Mouse (Mus musculus) C2C12 (cell line): ENCODE results near the gene Blvra.

Source experiments
- CEBPB ChIP-seq: IDR thresholded peaks from one replicate; pipeline ENCODE4 v1.6.1; 2011; ENCODE audit warnings: low read depth, mild to moderate bottlenecking, control low read depth, moderate library complexity
- CTCF ChIP-seq: IDR thresholded peaks from one replicate; pipeline ENCODE4 v1.5.1; 2011; ENCODE audit not compliant: control insufficient read depth, insufficient read depth, insufficient read length
- MAX ChIP-seq: IDR thresholded peaks from one replicate; pipeline ENCODE4 v1.6.1; 2011; ENCODE audit warnings: mild to moderate bottlenecking, control low read depth
- MYOD1 ChIP-seq: IDR thresholded peaks from one replicate; pipeline ENCODE4 v1.6.1; 2011; ENCODE audit warnings: low read depth; ENCODE audit not compliant: control insufficient read depth, insufficient read length
- USF1 ChIP-seq: IDR thresholded peaks from one replicate; pipeline ENCODE4 v1.6.1; 2011; ENCODE audit warnings: low read depth, mild to moderate bottlenecking, control low read depth, moderate library complexity

DNA sequence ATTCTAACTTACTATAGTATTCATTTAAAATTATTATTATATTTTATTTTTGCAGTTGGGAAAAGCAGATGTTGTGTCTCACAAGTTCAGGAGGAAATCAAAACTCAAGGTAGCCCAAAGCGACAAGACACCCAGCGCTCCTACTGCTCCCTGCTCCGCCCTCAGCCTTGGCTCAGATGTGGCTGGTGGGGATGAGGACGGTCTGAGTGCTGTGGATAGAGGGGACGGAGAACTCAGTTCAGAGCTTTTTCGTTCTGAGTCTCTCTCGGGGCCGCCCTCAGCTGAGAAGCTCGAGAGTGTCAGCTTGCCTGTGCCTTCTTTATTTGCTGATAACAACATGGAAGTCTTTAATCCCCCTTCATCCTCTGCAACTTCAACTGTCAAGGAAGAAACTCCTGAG, 9.0 kb upstream of the Blvra start:
- TF ChIP-seq CTCF (no peak), CEBPB (no peak), USF1 (no peak), MAX (no peak), MYOD1 (no peak)
